Mouse (Mus musculus) forebrain, embryonic 11.5 days (tissue): Measurements from ENCODE around the gene Nfasc. TPM values are rescaled to one million over a fixed set of nuclear protein-coding genes. Genes with fewer than 3 reads are reported as not detected.

Experiments used
- ATAC-seq: fragments of 200-750 bp; cut with Nextera tagmentation; replicated peaks from 2 replicates; pipeline ENCODE4 v1.8.0; 2017; ENCODE audit warnings: moderate TSS enrichment; ENCODE audit not compliant: low FRiP score
- DNase-seq: peaks from one replicate; pipeline ENCODE4 v3.0.0-alpha.2; 2017; ENCODE audit warnings: low spot score
- H3K27ac ChIP-seq: fragments of 300-500 bp; sonication (generic); 2 replicates; pipeline ENCODE4 v1.5.1; 2014; ENCODE audit warnings: low read depth, low read length
- H3K27me3 ChIP-seq: fragments of 300-500 bp; sonication (generic); 2 replicates; pipeline ENCODE4 v1.6.1; 2014; ENCODE audit warnings: mild to moderate bottlenecking, low read length, mixed read lengths; ENCODE audit not compliant: control insufficient read depth, insufficient read depth
- H3K36me3 ChIP-seq: fragments of 300-500 bp; sonication (generic); 2 replicates; pipeline ENCODE4 v1.6.1; 2014; ENCODE audit warnings: mild to moderate bottlenecking, low read length, moderate library complexity, mixed read lengths; ENCODE audit not compliant: control insufficient read depth, insufficient read depth
- H3K4me1 ChIP-seq: fragments of 300-500 bp; sonication (generic); replicated peaks from 2 replicates; pipeline ENCODE4 v1.6.1; 2014; ENCODE audit warnings: low read length, mixed read lengths; ENCODE audit not compliant: control insufficient read depth, insufficient read depth
- H3K4me2 ChIP-seq: fragments of 300-500 bp; sonication (generic); 2 replicates; pipeline ENCODE4 v1.6.1; 2014; ENCODE audit warnings: low read depth, mild to moderate bottlenecking, low read length, moderate library complexity, mixed read lengths; ENCODE audit not compliant: severe bottlenecking
- H3K4me3 ChIP-seq: fragments of 300-500 bp; sonication (generic); 2 replicates; pipeline ENCODE4 v1.5.1; 2014; ENCODE audit warnings: low read depth, low read length
- H3K9ac ChIP-seq: fragments of 300-500 bp; sonication (generic); 2 replicates; pipeline ENCODE4 v1.6.1; 2014; ENCODE audit warnings: low read length
- H3K9me3 ChIP-seq: fragments of 300-500 bp; sonication (generic); 2 replicates; pipeline ENCODE4 v1.6.1; 2016; ENCODE audit warnings: low read length, mixed read lengths; ENCODE audit not compliant: control insufficient read depth
- WGBS: fragments of 180-500 bp; shearing (Covaris S2); extraction: QIAGEN DNeasy Blood & Tissue Kit; methylation state at CpG from one replicate; pipeline ENCODE4 v1.1.7; 2014; 5-methylcytosine and 5-hydroxymethylcytosine counted together
- polyA plus RNA-seq: library from polyadenylated mRNA; unstranded; fragments of >200 nt; fragmentation: Nextera tagmentation; extraction: Ambion mirVana; gene quantifications from 2 replicates; pipeline ENCODE4 v1.2.1, GENCODE M21; 2014

Gene Nfasc
- polyA plus RNA-seq, 1 experiment from 2014 or later, result 19.9 TPM

GRCm38 (mm10) chr1:132718225-132718624, 23.4 kb downstream of the Nfasc start:
- Histone ChIP-seq H3K27me3 (no peaks in the 10 kb centered on the region), H3K4me1 (no peaks in the 10 kb centered on the region), H3K9me3 (no peaks in the 10 kb centered on the region), H3K9ac (no peak overlapping the region), H3K4me3 (no peak overlapping the region), H3K4me2 (no peak overlapping the region), H3K27ac (no peak overlapping the region), H3K36me3 (no peaks in the 10 kb centered on the region)
- 67% methylated on average over 5 of the region's 5 CpGs for WGBS
- ATAC-seq, result no peak
- no peak for DNase-seq

- Histone ChIP-seq H3K27me3 (no peaks in the 10 kb centered on the region), H3K4me1 (no peaks in the 10 kb centered on the region), H3K9me3 (no peaks in the 10 kb centered on the region), H3K4me3 (no peak overlapping the region), H3K9ac (no peak overlapping the region), H3K36me3 (no peaks in the 10 kb centered on the region), H3K27ac (no peak overlapping the region), H3K4me2 (no peak overlapping the region)
- no peak for ATAC-seq
- 93% methylated on average over 9 of the region's 9 CpGs for WGBS
- no peak for DNase-seq
Observed at GRCm38 (mm10) chr1:132715044-132715443, 26.6 kb downstream of the Nfasc start.

GRCm38 (mm10) chr1:132709419-132709818, 32.2 kb downstream of the Nfasc start:
- Histone ChIP-seq H3K9ac (no peak overlapping the region), H3K4me3 (no peak overlapping the region), H3K36me3 (no peaks in the 10 kb centered on the region), H3K9me3 (no peaks in the 10 kb centered on the region), H3K4me1 (peaks cover 9% of the 10 kb centered on the region; the same call in 1 of the 2 replicates), H3K27me3 (no peaks in the 10 kb centered on the region), H3K4me2 (no peak overlapping the region), H3K27ac (no peak overlapping the region)
- 68% methylated on average over 5 of the region's 5 CpGs for WGBS
- ATAC-seq, result no peak
- DNase-seq, result no peak

- DNase-seq, result no peak
- Histone ChIP-seq H3K4me1 (peaks cover 9% of the 10 kb centered on the region; the same call in 1 of the 2 replicates), H3K27ac (no peak overlapping the region), H3K4me2 (no peak overlapping the region), H3K9me3 (no peaks in the 10 kb centered on the region), H3K9ac (no peak overlapping the region), H3K27me3 (no peaks in the 10 kb centered on the region), H3K4me3 (no peak overlapping the region), H3K36me3 (no peaks in the 10 kb centered on the region)
- WGBS, result 60% methylated on average over 8 of the region's 8 CpGs
- ATAC-seq, result no peak
Observed at GRCm38 (mm10) chr1:132707301-132707700, 34.3 kb downstream of the Nfasc start.

GRCm38 (mm10) chr1:132703467-132703866, 38.1 kb downstream of the Nfasc start:
- Histone ChIP-seq H3K4me2 (no peak overlapping the region), H3K4me1 (peaks cover 7% of the 10 kb centered on the region; the same call in 1 of the 2 replicates), H3K27ac (no peak overlapping the region), H3K4me3 (no peak overlapping the region), H3K9ac (no peak overlapping the region), H3K27me3 (no peaks in the 10 kb centered on the region), H3K9me3 (no peaks in the 10 kb centered on the region), H3K36me3 (no peaks in the 10 kb centered on the region)
- 35% methylated on average over 5 of the region's 5 CpGs for WGBS
- DNase-seq, result no peak
- ATAC-seq, result no peak

GRCm38 (mm10) chr1:132696926-132697325, 44.7 kb downstream of the Nfasc start:
- H3K27ac ChIP-seq, result peak overlapping the region; percentile 57; the same call in 1 of the 2 replicates

GRCm38 (mm10) chr1:132696232-132696631, 45.4 kb downstream of the Nfasc start:
- peaks cover 12% of the 10 kb centered on the region for H3K4me1 ChIP-seq
- H3K9ac ChIP-seq, result peak overlapping the region; percentile 7; the same call in 1 of the 2 replicates
- ATAC-seq (peak; percentile 73), DNase-seq (no peak)
- no peaks in the 10 kb centered on the region for H3K36me3 ChIP-seq
- no peak overlapping the region for H3K4me2 ChIP-seq
- H3K4me3 ChIP-seq, result no peak overlapping the region
- peak overlapping the region; percentile 57; the same call in 1 of the 2 replicates for H3K27ac ChIP-seq
- WGBS, result 19% methylated on average over 2 of the region's 2 CpGs
- H3K9me3 ChIP-seq, result no peaks in the 10 kb centered on the region
- H3K27me3 ChIP-seq, result no peaks in the 10 kb centered on the region

More at GRCm38 (mm10) chr1:132696926-132697325, 44.7 kb downstream of the Nfasc start:
- Histone ChIP-seq H3K4me3 (no peak overlapping the region), H3K4me2 (no peak overlapping the region), H3K4me1 (peaks cover 12% of the 10 kb centered on the region), H3K9ac (no peak overlapping the region), H3K27me3 (no peaks in the 10 kb centered on the region), H3K36me3 (no peaks in the 10 kb centered on the region), H3K9me3 (no peaks in the 10 kb centered on the region)
- no peak for ATAC-seq
- WGBS, result 72% methylated on average over 4 of the region's 4 CpGs
- DNase-seq, result no peak

GRCm38 (mm10) chr1:132694007-132694406, 47.6 kb downstream of the Nfasc start:
- Histone ChIP-seq H3K9me3 (no peaks in the 10 kb centered on the region), H3K27me3 (no peaks in the 10 kb centered on the region), H3K9ac (no peak overlapping the region), H3K4me1 (peaks cover 12% of the 10 kb centered on the region), H3K4me2 (no peak overlapping the region), H3K27ac (no peak overlapping the region), H3K4me3 (no peak overlapping the region), H3K36me3 (no peaks in the 10 kb centered on the region)
- DNase-seq (no peak), ATAC-seq (no peak)
- WGBS, result 57% methylated on average over 9 of the region's 9 CpGs

GRCm38 (mm10) chr1:132689181-132689580, 52.4 kb downstream of the Nfasc start:
- no peak for DNase-seq
- Histone ChIP-seq H3K9ac (no peak overlapping the region), H3K9me3 (no peaks in the 10 kb centered on the region), H3K4me3 (no peak overlapping the region), H3K27me3 (no peaks in the 10 kb centered on the region), H3K36me3 (no peaks in the 10 kb centered on the region), H3K27ac (peak overlapping the region; percentile 41), H3K4me1 (no peaks in the 10 kb centered on the region), H3K4me2 (no peak overlapping the region)
- 75% methylated on average over 3 of the region's 3 CpGs for WGBS
- ATAC-seq, result no peak
